Mouse (Mus musculus) urinary bladder, postnatal 4 days (tissue): ENCODE results near the gene Rars.
"Not testable (repeated sequence)": the region's sequence is repeated elsewhere in the genome, so short reads cannot be mapped to it uniquely, and the experiment has no call there.

Source experiments
- DNase-seq, 2 experiments: peaks; one replicate each; pipeline ENCODE4 v3.0.0; 2021 to 2022; ENCODE audit warnings: low spot score in 2 of 2

Rars gene

DNA sequence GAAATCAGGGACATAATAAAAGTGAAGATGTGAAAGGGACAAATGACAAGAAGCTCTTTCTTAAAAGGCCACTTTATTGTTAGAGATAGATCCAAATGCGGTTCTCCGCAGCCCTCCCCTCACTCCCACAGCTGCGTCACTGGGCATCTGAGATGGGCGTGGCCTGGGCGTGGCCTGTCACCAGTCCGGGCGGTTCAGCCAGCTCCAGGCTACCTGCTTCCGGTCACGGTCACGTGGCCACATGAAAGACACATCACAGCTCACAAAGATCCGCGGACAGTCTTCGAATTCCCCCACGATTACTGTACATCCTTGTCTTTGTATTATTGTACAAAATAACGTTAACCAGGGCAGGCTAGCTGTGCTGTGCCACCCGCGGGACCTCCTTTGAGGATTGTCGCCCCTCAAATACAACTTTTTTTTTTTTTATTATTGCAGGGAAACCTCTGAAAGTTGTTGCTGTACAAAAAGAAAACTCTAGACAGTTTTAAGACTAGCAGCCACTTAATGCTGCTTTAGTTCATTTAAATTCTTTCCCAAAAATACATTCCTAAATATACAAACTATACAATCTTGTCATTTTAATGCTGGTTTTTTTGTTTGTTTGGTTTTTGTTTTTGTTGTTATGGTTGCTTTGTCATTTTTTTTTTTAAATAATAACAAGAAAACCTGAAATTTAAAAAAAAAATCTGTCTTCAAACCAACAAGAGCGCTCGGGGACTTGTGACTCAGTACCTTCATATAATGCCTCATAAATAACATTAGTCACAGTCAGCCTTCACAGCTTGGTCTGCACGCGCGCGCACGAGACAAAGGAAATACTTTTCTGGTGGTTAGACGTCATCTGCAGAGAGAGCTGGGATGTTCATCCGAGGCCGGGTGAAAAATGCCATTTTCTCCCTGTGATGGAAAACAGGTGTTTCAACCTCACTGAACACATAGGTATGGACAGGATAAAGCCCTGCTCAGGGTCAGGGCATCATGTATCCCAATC, 4.3 kb upstream of the Rars start:
- DNase-seq = peak; percentile 84 to 91

DNA sequence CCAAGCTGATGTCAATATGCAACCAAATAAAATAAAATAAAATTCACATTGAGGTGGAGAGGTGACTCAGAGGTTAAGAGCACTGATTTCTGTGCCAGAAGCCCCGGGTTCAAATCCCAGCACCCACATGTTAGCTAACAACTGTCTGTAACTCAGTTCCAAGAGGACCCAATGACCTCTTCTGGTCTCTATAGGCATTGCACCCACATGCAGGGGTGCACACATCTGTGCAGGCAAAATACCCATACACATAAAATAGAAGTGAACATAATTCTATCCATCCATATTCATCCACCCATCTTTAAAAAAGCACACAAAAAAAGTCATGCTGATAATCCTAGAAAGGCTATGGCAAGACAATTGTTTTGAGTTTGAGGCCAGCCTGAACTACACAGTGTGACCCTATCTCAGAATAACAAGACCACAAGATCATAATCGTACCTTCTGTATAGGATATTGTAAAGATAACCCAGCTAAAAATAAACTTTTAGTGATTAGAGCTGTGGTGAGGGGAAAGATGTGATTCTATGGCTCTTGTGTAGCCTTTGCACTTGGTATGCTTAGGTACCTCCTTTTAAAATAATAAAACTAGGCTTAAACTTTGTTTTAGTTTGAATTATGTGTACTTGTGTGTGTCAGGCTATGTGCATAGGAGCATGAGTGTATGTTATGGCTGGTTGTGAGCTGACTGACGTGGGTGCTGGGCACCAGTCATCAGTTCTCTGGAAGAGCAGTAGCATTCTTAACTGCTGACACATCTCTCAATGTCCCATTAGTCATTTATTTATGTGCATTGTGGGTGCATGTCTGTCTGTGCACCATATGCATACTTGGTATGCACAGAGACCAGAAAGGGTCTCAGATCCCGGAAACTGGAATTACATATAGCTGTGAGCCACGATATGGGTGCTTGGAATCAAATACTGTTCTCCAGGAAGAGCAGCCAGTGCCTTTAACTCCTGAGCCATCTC, 3.1 kb upstream of the Rars start:
- no peak for DNase-seq

DNA sequence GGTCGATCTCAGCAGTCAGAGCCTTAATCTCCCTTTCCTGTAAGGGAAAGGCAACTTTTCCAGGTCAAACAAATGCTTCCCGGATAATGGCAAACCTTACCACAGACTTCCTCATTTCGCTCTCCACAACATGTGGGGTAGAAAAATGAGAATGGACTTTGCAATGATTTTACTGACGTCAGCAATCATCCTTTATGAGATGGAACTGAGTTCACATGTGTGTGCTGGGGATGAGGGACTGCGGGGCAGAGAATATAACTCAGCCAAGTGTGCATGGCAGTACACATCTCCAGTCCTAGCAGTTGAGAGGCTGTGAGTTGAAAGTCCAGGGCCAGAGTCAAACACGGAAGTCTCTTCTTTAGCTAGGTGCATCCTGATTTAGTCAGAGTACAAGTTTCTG, 1.0 kb downstream of the Rars start:
- DNase-seq = no peak

DNA sequence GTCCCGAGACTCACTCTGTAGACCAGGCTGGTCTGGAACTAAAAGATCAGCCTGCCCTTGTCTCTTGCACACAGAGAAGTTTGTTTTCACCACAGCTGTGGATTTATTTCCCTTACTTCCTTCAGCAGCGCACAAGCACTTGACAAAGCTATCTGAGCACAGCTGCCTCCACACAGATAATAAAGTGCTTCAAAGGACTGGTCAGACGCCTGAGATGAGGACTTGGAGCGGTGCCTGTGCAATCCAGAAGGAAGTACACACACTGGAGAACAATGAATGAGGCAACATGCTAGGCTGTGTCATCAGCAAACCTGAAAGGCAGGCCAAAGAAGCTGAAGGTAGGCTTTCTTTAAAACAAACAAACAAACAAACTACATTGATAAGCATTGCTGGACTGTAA, 2.2 kb downstream of the Rars start:
- DNase-seq = no peak

DNA sequence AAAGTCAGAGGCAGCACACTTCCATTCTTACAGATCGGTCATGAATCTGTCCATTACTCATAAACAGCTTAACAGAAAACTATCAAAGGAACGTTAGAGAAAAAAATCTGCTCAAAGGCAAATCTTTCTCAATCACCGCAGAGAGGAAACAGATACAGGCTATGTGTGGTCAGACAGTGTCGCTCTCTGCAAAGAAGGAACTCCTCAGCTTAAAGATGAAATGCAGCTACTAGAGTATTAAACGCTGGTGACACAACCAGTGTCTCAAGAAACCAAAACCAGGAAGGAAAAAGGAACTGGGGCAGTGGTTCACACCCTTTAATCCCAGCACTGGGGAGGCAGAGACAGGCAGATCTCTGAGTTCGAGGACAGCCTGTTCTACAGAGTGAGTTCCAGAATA, 6.6 kb downstream of the Rars start:
- DNase-seq = no peak

DNA sequence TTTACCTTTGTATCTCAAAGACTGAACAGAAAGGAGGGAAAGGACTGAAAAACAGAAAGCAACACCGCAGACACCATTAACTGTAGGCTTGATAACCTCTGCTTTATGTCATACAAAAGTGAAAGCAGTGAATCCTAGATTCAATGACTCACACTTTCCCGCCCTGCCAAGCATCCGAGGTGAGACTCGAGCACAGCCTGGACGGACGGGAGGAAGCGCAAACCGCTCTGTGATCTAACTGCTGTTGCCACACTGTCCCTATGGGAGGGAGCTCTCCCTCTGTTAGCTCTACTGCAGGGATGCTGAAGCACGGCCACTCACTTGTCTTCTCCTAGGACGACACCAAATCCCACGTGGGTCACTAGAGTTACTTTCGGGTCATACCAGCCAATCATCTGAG, 18.0 kb downstream of the Rars start:
- no peak for DNase-seq

DNA sequence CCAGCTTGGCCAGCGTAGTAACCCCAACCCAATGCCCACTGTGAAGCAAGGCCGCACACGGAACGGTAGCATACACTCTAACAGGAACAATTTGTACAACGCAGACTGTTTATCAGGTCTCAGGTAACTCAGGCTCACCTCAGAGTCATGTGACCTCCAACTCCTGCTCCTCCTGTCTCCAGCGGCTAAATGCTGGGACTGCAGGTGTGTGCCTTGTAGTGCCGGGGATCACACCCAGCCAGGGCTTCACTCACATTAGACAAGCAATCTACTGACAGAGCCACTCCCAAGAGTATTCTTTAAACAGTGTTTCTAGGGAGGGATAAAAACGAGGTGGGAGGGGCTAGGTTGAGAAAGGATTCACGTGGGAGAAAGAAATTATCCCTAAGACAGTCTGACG, 22.8 kb downstream of the Rars start:
- DNase-seq = no peak

DNA sequence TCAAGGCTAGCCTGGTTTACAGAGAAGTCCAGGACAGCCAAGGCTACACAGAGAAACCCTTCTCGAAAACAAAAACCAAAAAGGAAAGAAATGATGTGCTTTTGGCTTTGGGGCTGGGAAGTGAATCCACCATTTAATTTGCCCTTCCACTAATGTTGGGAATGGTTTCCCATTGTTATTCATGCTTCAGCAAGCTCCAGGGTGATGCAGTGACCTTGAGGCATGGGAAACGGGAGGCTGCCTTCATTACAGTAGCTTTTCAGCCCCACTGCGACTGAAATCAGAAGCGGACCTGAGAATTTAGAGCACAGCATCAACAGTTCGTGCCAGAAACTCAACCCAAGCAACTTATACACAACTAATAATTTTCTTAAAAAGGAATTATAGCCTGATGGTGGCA, 33.0 kb downstream of the Rars start:
- DNase-seq = peak in 1 of 2 experiments; percentile 10

DNA sequence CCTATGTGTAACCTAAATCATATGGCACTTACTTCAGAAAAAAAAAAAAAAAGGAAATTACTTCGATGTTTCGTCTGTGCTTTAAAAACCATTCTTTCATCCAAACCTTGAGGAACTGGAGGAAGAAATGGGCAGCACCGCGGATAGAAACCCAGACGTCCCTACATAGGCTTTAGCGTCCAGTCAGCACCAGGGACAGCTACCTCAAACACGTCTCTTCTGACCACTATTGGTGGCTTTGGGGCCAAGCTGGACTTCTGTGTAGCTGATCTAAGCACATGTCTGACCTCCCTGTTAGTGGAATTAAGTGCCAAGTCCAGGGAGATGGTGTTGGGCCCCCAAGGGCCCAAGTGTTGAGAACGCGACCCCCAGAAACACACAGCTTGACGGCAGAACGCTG, 35.4 kb downstream of the Rars start, which contains the start of gene Fbll1:
Gene Fbll1, minus strand, starts transcription at position 11 of the 400 bp plus-strand sequence.
- DNase-seq = no peak

DNA sequence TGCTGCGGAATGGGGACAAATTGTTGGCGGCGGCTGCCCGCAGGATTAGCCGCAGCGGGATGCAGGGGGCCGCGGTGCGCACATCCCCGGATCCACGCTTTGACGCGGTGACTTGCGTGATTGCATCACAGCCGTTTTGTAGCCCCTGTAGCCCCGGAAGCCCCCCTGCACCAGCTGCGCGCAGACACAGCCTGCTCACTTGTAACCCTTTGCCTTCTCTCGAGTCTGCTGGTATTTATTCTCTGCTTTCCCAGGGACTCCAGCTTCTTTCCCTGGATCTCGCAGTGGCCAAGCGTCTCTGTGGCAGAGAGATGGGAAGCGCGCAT, 35.8 kb downstream of the Rars start:
- no peak for DNase-seq

DNA sequence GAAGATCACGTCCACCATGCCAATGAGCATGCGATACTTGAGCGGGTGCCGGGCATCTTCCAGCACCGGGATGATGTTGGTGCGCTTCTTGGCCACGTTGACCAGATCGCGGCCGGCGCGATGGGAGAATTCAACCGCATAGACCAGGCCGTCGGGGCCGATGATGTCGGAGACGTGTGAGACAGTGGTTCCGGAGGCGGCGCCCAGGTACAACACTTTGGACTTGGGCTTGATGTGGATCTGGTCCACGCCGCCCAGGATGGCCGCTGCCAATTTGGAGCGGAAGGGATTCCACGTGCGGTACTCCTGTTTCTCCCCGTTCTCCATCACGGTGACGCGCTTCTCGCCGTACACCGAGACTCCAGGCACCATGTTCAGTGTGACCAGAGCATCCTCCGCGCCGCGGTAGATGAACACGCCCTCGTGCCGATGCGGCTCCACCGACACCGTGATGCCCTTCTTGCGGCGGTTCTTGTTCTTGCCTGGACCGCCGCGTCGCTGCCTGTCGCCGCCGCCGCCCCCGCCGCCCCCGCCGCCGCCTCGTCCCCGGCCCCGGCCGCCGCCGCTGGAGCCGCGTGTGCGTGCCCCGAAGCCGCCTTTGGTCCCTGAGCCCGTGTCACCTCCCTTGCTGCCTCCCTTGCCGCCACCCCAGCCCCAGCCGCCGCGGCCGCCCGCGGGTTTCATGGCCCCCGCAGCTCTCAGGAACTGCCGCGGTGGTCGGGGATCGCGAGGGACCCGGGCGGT, 36.4 kb downstream of the Rars start:
- no peak for DNase-seq

DNA sequence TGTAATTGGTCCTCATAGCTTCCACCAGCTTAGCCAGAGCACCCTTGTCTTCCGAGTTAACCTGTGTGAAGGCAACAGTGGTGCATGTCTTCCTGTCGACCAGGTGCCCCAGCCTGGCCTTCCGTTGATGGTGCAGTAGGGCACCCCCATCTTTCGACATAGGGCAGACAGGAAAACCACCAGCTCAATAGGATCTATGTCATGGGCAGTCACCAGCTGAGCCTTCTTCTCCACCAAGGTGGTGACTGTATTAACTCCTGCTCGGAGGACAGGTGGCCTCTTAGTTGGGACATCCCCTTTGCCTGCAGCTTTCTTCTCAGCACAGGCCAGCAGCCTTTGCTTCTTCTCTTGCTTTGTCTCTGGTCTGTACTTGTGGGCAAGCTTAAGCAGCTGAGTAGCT, 41.5 kb downstream of the Rars start:
- not testable (repeated sequence) for DNase-seq

DNA sequence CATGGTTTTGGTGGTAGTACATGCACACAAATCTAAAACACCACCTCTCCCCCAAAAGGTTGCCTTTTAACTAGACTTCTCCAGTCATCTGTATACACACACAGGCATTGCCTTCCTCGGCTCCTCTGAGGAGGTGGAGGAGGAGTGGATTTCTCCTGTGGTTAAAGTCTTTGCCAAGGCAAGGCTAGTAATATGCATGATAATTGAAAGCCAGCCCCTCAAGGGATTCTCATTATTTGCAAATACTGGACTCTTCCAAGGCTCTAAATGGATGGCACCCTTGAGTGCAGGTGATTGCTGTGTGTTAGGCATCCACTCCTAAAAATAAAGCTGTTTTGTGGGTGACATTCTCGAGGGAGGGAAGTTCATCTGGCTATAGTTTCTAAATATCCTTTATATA, 45.9 kb downstream of the Rars start:
- peak in 1 of 2 experiments; percentile 9 for DNase-seq

DNA sequence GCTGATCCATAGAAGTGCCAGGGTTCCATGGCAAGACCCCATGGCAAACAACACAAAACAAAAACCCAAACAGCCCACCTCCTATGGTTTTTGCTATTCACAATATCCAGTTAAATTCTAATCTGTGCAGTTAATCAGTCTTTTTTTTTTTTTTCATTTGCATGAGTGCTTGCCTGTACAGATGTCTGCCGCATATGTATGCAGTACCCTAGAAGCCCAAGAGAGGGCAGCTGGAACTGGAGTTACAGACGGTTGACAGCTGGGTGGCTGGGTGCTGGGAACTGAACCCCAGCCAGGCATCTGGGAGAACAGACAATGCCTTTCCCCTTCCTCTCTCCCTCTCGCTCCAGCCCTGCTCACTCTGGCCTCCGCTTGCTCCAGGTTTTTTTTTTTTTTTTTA, 49.8 kb downstream of the Rars start:
- DNase-seq = peak; percentile 11 to 54

DNA sequence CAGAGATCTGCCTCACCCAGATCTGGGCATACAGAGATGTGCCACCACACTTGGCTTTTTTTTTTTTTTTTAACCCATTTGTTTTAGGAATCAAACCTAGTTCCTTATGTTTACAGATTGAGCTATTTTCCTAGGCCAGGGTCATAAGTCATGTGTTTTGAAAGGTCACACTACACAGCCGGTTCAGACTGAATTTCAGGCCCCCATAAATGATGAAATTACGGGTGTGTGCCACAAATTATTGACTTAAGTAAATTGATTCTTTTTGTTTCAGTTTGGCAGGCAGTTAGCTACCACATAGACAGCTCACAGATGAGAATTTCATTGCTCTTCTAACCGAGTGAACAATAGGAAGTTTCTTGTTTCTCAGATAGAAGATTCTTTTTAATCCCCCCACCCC, 50.3 kb downstream of the Rars start:
- no peak for DNase-seq

DNA sequence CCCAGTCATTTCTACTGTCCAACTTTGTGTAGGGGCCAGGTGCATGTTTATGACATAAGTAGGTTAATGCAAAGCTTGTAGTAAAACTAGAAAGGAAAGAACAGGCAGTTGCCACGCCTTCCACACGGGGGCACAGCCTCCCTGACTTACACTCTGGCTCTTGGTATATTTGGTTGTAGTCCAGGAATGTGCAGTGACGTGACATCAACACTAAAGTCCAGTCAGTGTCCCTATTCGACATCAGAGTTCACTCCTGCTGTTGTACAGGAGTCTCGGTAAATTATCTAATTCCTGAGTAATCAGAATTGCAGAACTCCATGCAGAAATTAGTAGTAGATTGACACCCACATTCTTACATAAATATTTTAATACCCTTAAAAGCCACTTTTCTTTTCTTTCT, 51.3 kb downstream of the Rars start:
- peak; percentile 5 to 22 for DNase-seq

DNA sequence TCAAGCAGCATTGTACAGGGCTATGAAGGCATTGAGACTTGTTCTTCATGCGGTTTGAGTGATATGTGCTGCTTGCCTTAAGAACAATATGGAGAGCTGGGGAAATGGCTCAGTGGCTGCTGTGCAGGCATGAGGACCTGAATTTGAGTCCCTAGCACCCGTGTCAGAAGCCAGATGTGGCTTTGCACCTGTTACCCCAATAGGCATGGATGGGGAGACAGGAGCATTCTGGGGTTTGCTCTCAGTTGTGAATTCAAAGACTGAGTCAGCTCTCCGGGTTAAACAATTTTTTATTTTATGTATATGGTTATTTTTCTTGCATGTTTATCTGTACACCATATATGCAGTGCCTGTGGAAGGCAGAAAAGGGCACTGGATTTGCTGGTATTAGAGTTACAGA, 51.9 kb downstream of the Rars start:
- peak; percentile 3 to 7 for DNase-seq

DNA sequence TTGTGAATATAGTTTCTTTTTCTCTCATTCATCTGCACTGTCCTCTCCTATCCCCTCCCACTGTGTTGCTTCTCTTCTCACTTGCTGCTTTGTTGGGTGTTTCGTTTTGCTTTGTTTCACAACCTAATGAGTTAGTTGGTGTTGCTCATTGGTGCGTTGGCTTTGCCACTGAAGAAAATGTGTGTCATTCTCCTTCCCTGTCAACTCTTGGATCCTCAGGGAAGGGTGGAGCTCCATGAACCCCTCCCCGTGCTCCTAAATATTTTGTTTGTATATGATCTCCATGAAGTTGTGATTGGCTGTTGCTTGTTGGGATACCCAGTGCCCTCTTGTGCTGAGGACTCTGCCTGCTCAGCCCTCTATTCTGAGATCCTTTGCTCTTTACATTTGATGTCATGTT, 54.0 kb downstream of the Rars start:
- DNase-seq = peak in 1 of 2 experiments; percentile 10

DNA sequence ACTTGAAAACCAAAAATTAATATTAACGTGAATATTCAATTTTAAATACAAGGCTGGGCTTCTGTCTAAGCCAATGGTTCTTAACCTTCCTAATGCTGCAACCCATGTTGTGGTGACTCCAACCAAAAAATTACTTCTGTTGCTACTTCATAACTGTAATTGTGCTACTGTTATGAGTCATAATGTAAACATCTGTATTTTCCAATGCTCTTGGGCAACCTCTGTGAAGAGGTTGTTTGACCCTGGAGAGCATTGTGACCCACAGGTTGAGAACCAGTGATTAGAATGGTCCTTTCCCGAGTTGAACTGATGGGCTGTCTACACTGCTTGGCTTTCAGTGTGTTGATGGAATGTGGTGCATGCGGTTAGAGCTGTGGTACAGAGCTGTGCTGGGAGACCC, 57.9 kb downstream of the Rars start:
- no peak for DNase-seq

DNA sequence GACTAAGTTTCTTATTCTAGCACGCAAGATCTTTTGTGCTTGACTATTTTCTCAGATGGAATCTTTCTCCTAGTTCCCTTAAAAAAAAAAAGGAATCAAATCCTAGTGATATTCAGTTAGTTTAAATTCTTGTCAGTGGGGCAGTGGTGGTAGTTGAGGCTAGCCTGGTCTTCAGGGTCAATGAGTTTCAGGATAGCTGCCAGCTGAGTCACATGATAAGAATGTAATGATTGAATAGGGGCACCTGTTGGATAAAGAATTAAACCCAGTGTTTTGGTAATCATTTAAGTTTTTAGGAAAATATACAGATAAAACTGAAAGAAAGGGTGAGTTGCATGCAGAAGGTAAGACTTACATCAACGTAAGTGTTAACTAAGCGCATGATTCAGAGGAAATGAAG, 58.7 kb downstream of the Rars start:
- no peak for DNase-seq

DNA sequence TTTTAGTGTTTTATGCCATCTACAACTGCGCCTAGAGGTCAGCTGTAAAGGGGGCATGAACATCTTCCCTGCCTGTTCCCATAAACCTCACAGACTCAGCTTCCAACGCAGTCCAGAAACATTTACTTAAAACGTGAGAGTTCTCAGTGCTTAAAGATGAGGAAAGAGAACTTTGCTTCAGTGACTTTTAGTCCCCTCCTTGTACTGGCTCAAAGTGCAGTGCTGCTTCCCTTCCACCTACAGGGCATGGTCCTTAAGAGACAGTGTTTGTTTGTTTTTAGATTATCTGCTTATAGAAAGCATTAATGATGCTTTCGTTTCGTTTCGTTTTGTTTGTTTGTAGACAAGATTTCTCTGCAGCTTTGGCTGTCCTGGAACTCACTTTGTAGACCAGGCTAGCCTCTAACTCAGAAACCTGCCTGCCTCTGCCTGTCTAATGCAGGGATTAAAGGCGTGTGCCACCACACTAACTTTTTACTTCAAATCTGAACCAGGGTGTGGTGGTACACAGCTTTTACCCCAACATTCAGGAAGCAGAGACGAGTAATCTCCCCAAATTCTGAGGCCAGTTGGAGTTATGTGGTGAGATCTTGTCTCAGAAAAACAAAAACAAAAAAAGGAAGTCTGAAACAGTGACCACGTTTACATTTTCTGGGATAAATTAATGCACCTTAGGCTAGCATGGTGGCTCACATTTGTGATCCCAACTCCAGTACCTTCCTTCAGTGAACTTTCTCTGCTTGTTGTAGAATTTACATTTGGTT, 63.4 kb downstream of the Rars start:
- DNase-seq = no peak
